Mouse (Mus musculus) cerebellum, adult 11-12 months (tissue): ENCODE data around the gene Med11.
"Not testable (repeated sequence)": the region's sequence is repeated elsewhere in the genome, so short reads cannot be mapped to it uniquely, and the experiment has no call there.

Experiments used
- DNase-seq: peaks from one replicate; pipeline ENCODE4 v3.0.0; 2022

The Med11 gene

DNA sequence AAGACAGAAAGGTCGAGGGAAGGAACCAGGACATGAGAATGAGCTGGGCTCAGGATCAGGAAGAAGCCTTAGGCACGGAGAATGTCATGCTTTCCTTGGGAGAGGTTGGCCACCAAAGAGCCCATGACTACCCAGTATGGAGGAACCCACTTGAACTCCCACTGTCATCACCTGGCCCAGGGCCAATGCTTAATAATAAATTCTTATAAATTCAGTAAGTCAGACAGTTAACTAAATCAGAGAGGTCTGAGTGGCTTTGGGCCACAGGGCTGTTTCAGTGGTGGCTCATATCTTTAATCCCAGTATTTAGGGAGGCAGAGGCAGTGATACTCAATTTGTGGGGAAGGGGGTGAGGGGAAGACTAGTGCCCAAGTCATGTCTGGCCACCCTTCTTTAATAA lies 793 bp upstream of the Med11 start:
- no peak for DNase-seq

DNA sequence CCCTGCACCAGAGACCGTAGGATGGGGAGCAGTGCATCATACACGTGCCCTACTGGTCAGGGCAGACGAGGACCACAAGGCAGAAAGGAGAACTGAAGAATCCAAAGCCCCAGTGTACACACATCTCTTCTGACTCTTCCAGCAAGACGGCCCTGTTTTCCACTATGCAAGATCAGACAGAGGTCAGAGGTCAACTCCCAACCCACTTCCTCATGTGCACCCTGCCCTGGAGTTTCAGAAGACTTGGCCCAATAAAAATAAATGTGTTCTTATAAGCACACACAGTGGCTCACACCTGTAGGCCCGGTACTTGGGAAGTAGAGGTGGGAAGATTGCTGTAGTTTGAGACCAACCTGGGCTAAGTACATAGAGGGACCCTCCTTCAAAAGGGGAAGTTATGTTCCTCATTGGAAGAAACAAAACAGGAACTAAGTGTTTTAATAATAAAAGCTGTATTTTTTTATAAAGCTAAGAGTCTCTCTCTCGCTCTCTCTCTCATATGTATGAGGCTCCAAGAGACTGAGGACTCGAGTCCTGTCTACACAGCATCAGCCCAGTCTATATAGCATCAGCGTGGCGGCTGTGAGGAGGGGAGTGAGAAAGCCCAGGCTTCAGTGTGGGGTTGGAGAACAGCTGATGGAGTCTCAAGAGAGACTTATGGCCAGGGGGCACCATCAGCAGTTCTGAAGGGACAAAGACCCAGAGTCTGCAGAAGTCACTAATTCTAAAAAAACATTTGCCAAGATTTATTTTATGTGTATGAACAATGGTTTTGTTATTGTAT lies 1.7 kb downstream of the Med11 start:
- DNase-seq: no peak

DNA sequence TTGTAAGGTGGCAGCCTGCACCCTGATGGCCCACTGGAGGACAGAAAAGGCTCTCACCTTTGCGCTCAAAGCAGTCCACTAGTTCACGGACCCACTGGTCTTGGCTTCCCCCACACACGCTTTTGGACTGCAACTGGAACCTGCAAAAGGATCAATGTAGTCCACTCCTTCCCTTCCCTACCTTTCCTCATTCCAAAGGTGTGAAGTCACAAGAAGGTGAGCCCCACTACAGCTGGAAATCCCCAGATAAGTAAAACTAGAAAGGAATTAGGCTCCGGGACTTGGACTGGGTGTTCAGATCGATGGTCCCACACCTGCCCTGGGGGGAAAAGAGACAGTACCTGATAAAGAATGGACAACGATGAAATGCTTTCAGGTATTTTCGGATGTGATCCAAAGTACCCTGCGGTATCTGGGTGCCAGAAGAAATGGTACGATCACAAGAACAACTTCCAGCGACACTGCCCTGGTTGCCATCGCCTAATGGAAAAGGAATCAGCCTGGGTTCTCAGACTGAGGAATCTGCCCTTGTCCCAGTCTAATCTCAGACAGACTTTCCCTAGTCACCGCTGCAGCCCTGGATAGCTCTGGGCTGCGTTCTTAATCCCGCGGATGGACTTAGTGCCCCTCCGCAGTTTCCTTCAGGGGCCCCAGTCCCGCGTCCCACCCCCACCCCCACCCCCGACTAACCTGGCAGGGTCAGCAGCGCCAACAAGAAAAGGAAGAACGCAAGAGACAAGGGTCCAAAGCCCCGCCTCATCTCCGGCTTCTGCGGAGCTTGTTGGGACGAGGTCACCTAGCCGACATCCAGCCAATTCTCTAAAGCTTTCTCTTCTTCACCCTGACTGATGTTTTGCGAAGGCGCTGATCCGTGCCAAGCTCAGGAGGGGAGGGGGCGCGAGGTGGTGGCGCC lies 7.2 kb downstream of the Med11 start, which contains the start of gene Zmynd15:
TSS of gene Zmynd15 (plus strand) at position 746 of the 913 bp plus-strand sequence.
- no peak for DNase-seq

DNA sequence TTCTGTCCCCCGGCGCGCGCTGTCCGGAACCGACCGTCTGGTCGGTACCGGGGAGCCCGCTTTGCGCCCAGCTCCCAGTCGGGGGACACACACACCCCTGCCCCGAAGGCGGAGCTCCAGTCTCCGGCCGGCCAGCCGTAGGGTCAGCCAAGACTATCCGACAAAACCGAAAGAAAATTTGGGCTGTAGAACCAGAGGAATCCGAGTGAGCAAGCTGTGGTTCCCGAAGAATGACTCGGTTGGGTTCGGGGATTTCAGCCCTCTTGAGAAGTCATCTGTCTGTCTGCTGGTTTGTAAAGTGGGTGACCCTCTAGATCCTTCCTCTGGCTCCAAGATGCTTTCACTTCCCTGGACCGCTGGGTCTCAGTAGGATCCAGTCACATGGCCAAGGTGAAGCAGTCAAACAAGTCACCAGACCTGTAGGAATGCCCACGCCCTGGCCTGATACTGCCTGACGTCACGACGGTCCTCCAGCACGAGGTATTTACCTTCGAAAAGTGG lies 7.9 kb downstream of the Med11 start, which contains the start of gene Cxcl16:
TSS of gene Cxcl16 (minus strand) at position 384 of the 501 bp plus-strand sequence.
- DNase-seq: no peak

DNA sequence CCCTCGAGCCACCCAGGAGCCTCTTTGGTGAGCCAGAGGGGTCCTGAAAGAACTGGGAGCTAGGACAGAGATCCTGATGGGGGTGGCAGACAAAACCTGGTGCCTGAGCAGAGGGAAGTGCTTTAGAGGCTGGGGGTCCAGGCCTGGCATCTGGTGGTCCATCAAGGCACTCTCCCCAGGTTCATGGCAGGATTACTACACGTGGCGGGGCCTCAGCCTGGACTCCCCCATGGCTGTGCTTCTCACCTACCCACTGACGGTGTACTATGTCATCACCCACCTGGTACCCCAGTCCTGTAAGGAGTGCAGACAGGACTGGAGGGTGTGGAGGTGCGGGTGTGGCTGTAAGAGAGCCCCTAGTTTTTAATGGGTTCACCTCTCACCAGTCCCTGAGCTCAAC lies 12.3 kb downstream of the Med11 start:
- no peak for DNase-seq

DNA sequence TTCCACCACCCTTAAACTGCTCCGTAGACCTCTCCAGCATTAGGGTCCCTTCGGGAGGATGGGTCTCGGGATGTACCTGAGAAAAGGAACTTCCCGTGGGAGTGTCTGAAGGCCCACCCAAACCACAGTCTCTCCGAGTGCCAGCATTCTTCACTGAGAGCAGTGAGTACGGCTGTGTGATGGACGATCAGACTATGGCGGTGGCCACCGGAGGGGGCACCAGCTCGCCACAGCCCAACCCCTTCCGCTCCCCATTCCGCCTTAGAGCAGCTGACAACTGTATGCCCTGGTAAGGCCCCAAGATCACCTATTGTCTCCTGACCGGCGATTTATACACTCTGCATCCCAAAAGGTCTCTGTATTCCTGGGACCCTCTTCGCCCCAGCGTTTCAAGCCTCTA lies 13.5 kb downstream of the Med11 start:
- no peak for DNase-seq

DNA sequence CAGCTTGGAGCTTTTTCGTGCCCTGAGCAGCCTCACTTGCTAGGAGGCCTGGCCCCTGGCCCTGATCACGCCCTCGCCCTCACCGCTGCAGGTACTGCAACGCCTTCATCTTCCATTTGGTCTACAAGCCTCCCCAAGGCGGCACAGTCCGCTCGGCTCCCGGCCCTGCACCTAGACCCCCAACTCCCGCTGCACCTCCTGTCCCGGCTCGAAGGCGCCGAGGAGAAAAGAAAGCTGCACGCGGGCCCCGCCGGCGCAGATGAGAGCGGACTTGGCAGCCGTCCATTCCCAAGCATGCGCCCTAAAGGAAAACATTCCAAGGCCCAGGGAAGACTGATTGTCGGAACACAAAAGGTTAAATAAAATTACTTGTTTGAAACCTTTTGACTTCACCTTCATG lies 14.1 kb downstream of the Med11 start:
- DNase-seq: no peak

DNA sequence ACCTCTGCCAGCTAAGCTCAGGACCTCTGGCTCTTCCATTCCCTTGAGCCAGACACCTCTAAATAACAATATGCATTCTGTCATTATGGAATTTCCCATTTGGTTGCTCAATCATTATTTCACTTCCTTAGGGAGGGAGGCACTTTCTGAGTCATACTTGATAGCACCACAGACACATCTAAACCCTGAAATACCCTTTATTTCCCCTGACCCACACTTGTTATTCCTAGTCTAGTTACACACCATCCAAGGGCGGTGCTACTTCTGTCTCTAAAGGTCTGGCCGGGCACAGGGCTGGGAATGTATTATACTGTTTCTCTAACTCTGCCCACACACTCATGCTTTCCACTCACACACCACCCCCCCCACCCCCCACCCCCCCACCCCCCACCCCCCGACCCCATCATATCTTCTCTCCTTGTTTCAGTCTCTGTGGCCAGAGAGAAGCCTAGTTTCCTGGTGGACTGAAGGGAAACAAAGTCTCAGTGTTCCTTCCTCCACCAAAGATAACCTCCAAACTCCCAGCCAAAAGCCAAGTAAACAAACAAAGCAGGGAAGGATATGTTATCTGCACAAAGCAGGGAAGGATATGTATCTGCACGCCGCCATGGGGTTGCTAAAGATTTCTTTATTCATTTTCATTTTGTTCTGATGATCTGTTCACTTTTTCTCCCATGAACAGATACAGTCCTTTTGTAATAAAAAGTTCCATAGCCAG lies 16.3 kb downstream of the Med11 start:
- no peak for DNase-seq

DNA sequence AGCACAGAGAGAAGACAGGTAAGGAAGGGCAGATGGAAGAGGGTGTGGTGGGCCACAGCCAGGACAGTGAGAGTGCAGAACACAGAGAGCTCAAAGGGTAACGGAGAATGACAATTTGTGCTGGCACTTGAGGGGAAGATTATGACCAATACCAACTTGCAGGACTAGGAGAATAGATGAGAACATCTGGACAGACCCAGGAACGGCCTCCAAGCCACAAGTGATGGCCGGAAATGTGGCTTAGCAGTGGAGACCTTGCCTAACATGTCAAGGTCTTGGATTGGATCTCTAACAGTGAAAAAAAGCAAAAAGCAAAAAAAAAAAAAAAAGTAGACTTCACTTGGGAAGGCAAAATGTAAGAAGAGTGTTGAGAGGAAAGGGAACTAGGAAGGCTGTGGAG lies 18.0 kb downstream of the Med11 start:
- DNase-seq: no peak

DNA sequence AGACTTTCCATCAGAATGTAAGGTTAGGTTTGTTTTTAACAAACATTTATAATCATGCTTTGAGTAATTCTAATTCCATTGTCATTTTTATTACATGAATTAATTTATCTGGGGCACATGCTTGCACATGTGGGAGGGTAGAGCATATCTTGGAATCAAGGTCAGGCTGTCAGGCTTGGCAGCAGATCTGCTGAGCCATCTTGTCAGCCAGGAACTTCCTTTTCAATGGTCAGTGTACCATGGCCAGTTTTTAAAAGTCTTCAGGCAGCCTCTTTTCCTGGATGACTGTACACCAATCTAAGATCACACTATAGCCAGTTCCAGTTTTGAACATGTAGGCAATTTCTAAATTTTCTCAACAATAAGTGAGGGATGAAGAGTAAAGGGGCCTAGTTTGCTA lies 21.0 kb downstream of the Med11 start:
- no peak for DNase-seq

DNA sequence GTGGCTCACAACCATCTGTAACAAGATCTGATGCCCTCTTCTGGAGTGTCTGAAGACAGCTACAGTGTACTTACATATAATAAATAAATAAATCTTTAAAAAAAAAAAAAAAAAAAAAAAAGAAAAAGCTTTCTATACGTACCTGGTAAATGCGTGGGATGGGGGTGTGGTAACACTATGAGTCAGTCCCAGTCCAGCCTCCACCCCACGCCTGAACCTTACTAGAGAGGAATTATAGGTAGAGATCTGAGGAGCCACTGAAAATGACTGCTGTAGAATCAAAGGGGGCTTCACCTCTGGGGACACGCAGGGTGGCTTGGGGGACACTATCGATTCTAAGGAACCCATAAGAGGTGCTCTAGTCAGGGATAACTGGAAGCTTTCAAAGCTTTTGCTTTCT lies 21.6 kb downstream of the Med11 start:
- not testable (repeated sequence) for DNase-seq

DNA sequence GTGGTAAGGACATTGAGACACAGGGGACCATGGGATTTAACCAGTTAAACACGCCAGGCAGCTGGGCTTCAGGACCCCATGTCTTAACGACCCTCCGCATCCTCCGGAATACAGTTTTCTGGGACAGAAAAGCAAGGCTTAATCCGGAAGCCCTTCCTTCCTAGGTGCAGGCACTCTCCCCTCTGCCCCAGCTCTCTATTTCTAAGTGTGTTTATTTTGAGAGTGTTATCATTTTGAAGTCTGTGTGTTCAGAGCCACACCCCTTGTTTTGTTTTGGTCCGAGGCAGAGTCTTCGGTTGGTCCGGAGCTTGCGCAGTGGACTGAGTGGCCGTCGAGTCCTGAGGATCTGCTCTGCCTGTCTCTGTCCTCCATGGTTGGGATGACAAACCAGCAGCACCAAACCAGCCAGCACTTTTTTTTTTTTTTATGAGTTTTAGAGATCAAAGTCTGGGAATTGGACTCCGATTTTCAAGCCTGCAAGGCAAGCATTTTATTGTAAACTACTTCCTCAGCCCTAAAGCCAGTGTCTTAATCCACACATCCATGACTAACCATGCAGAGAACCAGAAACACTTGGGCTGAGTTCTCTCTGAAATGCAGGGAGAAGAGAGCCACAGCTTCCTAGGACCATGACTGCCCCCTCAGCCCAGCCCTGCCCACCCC lies 23.3 kb downstream of the Med11 start:
- DNase-seq: no peak

DNA sequence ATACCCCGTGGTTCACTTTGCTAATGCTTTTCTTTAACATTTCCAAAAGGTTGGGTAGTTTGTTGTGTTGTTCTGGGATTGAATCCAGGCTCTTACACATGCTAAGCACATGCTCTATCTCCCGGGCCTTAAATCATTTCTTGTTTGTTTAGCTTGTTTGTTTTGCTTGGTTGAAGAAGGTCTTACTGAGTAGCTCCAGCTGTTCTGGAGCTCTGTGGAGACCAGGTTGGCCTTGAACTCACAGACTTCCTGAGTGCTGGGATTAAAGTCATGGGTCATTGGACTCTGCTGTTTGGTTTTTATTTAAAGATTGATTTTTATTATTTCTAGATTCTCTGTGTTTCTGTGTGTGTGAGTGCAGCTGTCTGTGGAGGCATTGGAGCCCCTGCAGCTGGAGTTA lies 33.8 kb downstream of the Med11 start:
- no peak for DNase-seq

DNA sequence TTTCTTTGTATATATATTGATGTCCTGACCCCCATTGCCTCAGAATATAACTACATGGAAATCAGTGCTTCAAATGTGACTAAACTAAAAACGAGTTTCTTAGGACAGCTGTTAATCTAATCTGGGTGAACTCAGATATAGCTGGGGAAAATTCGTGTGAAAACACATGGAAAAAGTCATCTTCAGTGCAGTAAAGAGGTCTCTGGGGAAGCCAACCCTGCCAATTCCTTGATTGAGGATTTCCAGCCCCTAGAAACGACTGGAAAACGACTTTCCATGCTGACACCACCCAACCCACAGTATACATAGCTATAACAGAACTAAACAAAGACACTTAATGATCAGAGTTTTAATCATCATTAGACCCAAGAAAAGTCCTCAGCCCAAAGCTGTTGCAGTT lies 36.1 kb downstream of the Med11 start:
- DNase-seq: no peak

DNA sequence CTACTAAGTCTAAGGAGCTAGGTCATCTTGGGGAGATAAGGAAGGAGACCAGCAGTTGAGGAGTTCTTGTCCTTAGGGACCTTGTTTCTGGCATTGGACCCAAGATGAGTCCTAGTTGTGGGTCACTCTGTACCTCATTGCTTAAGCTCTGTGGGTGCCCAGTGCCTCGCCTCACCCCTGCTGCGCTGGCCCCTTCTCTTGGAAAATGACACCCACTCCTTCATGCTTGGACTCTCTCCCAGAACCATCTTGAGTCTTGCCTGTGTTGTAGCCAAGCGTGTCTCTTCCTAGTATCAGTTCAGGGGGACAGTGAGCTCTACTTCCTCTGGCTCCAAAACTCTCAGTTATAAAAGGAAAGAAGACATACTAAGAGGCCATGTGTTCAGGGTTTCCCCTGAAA lies 37.4 kb downstream of the Med11 start:
- DNase-seq: no peak

DNA sequence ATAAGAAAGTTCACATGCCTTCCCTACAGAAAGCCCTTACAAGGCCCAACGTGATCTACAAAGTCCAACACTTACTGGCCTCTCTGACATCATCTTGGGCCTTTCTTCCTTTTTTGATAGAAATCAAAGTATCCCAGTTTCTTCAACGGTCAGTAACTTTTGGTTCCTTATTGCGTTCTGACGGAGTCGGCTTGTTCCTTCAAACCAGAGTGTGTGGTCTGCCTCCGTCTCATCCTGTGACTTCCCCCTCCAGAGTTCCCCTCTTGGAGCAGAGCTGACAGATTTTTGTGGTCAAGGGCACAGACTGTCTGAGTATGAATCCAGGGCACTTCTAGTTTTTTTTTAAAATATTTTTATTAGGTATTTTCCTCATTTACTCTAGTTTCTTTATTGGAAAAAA lies 38.0 kb downstream of the Med11 start:
- DNase-seq: no peak

DNA sequence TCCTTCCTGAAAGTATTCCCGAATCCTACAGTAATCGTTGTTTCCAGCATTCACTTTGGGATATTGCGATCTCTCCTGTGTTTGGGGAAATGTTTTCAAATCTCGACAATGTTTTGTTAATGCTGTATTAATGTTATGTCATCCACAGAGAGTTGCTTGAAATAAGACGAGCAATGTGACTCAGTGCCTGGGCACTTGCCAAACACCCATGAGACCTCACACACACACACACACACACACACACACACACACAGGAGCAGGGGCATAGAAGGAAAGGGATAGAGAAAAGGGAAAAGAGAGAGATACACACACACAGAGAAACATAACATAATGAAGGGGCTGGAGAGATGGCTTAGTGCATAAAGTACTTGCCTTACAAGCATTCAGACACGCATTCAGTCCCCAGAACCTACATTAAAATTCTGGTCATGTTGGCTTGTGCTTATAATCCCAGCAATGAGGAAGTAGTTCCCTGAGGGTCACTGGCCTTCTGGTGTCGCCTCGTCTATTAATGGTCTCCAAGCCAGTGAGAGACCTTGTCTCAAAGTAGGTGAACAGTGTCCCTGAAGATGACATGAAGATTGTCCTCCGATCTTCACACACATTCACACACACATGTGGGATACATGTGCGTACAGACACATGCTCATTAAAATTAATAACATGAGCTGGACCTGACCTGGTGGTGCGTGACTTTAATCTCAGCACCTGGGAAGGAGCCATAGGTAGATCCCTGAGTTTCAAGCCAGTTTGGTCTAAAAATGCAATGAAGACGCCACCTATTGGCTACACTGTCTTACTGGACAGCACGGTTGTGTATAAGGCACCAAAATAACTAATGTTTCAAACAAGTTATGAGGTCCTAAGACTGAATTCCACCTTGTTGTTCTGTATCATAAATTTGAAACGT lies 48.1 kb downstream of the Med11 start:
- DNase-seq: no peak

DNA sequence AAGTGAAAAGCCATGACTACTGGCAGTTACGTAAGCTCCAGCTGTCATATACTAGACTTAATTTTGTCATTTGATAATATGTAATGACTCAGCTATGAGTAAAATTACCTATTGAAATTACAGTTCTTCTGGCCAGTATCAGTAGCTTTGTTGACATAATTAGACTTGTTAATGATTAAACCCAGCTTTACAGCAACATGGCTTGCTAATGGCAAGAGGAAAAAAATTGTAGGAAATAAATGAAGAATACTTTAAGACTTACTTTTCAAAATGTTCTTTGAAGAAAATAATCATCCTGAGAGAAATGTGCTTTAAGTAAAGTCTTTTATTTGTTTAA lies 48.7 kb downstream of the Med11 start:
- no peak for DNase-seq

DNA sequence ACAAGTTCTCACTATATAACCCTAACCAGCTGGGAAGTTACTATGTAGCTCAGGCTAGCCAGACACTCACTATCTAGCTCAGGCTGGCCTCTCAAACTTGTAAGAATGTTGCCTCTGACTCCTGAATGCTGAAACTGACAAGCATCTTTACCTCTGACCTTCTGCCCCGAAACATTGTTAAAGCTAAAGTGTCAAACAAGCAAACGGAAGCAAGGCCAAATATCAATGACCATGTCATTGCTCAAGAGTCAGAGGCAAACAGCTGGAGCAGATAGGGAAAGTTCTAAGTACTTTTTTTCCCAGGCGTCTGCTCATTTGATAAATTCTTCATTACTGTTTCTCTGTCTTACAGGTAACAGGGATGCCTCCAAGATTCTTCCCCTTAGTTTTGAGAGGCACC lies 50.3 kb downstream of the Med11 start:
- no peak for DNase-seq
